Mouse (Mus musculus) liver, adult 2 months (tissue): Measurements from ENCODE around the gene Ugt2b34.

Experiments used
- CTCF ChIP-seq: fragments of 200-500 bp; IDR thresholded peaks from 2 replicates; pipeline ENCODE4 v1.5.1; 2011; ENCODE audit warnings: low read depth, low read length, control low read depth
- POLR2A ChIP-seq: fragments of 200-500 bp; IDR thresholded peaks from 2 replicates; pipeline ENCODE4 v1.6.1; 2011; ENCODE audit warnings: low read length, control low read depth; ENCODE audit not compliant: insufficient read depth; ENCODE audit errors: extremely low read depth

DNA sequence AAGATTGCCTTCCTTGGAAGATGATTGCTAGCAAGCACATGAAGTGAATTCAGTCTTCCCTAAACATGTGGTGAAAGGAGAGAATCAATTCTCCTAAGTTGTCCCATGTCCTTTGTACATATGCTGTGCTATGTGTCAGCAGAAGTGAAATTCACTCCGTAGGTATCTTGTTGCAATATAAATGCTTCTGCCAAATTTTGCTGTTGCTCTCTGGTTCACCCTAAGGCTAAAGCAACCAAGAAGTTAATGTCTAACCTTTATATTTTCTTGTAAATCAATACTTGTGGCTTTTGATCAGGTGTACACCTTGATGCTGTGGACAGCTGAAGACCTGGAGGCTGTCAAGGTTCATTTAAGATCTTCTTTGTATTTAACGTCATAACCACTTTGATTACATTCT lies 35.4 kb upstream of the Ugt2b34 start:
- TF ChIP-seq POLR2A (no peak), CTCF (no peak)
